Mouse (Mus musculus) frontal cortex, postnatal 36 days (tissue): Measurements from ENCODE around the gene Syngr1.
A peak's percentile ranks its signal among the peaks of the same experiment; 100 is the strongest.

Experiments
- DNase-seq, 2 experiments: peaks; one replicate each; pipeline ENCODE4 v3.0.0; 2022; ENCODE audit warnings: low spot score in 2 of 2

Gene Syngr1

GRCm38 (mm10) chr15:80070095-80070644, 21.0 kb upstream of the Syngr1 start:
- no peak for DNase-seq

GRCm38 (mm10) chr15:80071951-80072437, 19.1 kb upstream of the Syngr1 start:
- peak in 1 of 2 experiments; percentile 35 for DNase-seq

GRCm38 (mm10) chr15:80072579-80073255, 18.4 kb upstream of the Syngr1 start:
- DNase-seq, result no peak

DNA sequence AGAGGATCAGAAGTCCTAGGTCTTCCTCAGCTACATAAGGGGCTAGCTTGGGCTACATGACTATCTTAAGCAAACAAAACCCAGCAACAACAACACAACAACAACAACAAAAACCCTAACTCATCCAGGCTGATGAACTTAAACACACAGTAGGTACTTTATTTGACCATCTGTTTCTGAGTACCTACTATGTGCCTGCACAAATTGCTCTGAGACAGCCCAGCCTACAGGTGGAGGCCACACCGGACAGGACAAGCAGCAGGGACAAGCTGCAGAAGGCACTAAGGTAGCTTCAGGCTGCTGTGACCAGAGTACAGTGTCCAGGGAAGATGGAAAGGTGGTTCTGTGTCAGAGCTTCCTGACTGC, 17.9 kb upstream of the Syngr1 start:
- no peak for DNase-seq

DNA sequence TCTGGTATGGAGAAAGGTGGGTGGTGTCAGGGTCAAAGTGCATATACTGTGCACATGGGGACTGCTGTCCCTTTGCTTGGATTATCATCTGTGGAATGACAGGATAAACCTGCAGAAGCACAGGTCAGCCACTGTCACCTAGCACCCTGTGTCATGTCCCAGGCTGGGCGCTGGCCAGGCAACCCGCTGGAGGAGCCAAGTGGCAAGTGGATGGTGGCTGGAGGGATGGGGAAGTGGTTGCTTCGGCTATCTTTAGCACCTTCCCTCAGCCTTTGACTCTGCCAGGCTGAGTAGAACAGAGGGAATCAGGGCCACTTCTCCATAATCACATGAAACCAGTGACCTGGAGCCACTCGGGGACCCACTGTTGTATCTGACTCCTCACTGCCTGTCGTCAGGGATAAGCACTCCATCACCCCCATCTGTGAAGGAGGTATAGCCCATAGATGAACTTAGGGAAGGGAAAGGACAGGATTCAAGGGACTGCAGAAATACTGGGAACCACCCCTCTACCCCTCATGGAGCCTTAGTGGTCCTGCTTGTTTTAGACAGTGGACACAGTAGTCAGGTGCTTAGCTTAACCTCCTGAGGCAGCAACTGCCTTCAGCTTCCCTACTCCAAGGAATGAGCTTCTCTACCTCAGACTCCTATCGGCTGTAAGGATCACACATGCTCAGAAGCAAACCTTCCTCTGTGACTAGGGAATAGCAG, 16.3 kb upstream of the Syngr1 start:
- DNase-seq, result no peak

- DNase-seq, result no peak
Observed at GRCm38 (mm10) chr15:80075374-80075694, 15.8 kb upstream of the Syngr1 start.

- no peak for DNase-seq
Observed at GRCm38 (mm10) chr15:80075733-80076337, 15.3 kb upstream of the Syngr1 start.

GRCm38 (mm10) chr15:80076338-80077136, 14.6 kb upstream of the Syngr1 start:
- DNase-seq, result peak in 1 of 2 experiments; percentile 78

DNA sequence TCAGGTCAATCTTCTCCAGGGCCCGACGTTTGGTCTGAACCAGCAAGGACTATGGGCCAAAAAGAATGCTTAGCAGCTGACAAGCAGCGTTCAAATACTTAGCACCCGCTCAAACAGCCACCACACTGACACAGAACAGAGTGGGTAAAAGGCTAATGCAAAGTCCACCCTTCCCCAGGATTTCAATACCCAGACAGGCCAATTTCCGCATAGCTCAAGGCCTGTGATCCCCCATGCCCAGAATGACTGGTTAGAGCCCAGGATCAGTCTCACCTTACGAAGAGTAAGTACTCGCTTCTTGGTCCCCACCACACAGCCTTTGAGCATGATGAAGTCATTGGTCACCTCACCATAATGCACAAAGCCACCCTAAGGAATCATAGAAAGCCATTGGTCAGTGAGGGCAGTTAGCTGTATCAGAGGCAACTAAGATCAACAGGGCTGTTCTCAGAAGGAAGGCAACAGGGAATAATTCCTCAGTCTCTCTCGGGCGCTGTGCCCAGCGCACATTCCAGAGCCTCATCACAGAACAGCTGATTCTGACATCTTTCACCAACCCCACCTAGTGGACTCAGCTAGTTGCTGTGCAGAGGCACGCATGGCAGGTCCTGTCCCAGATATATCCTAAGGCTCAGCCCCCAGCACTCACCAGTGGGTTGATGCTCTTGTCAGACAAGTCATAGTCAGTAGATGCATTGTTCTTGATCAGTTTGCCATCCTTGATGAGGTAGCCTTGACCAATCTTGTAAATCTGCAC, 12.9 kb upstream of the Syngr1 start:
- DNase-seq, result peak in 1 of 2 experiments; percentile 13

DNA sequence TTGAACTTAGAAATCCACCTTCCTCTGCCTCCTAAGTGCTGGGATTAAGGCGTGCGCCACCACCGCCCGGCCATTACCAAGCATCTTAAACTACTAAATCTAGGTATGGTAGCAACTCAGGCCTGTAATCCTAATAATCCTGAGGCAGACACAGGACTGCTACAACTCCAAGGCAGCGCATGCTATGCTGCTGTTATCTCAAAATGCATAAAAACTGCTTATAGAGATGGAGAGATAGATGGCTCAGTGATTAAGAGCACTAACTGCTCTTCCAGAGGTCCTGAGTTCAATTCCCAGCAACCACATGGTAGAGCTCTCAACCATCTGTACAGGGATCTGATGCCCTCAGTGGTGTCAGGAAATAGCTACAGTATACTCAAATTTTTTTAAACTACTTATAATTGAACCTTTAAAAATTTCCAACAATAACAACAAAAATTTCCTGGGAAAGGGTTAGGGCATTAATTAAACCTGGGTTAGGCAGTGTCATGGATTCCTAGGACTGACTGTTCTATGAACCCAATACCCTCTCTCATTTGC, 11.9 kb upstream of the Syngr1 start:
- DNase-seq, result no peak

DNA sequence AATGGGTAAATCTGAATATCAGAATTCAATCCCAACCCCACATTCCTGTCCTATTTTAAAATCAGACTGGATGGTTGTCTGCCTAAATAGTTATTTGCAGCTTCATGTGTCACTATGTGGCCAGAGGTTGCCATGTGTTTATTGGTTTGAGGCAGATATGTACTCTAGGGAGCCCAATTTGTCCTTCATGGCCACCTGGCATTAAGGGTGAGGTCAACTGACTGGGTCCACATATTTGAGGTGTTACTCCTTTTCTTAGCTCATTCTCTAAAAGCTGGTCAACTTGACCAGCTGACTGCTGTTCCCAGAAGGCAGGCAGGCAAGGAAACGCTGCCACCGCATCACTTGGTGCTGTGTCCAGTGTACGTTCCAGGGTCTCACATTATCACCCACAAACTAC, 11.2 kb upstream of the Syngr1 start:
- no peak for DNase-seq

- peak in 1 of 2 experiments; percentile 36 for DNase-seq
Observed at GRCm38 (mm10) chr15:80080711-80081615, 10.2 kb upstream of the Syngr1 start.

GRCm38 (mm10) chr15:80081801-80082546, 9.2 kb upstream of the Syngr1 start:
- no peak for DNase-seq

DNA sequence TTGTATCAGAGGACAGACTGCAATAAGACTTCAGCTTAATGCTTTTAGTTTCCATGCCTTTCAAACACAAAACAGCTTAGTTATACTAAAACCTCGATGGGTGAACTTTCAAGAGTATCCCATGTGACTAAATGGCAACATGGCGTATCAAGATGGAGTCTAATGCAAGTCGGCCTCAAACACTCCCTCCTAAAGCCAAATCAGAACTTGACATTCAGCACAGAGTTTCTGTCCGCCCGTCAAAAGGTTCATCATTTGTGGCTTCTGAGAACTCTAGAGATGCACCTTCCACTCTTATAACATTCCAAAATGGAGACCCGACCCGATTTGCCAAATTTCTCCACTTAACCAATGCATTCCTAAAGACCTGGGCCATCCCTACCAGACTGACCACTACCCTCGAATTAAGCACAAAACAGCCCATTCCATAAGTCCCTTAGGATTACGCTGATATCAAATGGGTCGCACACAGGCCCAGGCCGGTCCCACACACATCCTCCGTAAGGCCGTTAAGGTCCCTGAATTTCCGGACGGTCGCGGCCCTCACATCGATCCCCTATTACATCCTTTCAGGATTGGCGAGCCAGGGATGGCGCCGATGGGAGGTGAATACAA, 8.4 kb upstream of the Syngr1 start:
- no peak for DNase-seq

GRCm38 (mm10) chr15:80083276-80083731, 7.8 kb upstream of the Syngr1 start:
- peak; percentile 96 to 99 for DNase-seq

- no peak for DNase-seq
Observed at GRCm38 (mm10) chr15:80083740-80084139, 7.4 kb upstream of the Syngr1 start.

- DNase-seq, result no peak
Observed at GRCm38 (mm10) chr15:80087406-80088012, 3.6 kb upstream of the Syngr1 start.

DNA sequence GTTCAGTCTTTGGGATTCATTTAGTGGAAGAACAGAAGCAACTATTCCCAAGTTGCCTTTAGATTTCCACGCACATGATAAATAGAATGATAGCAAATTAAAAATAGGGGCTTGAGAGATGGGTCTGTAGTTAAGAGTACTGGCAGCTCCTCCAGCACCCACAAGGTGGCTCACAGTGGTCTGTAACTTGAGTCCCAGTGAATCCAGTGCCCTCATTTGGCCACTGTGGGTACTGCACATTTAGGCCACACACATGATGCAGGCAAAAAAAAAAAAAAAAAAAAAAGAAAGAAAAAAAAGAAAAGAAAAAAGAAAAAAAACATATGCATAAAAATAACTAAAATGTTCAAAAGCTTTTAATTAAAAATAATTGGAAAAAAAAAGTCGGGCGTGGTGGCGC, 2.5 kb upstream of the Syngr1 start:
- peak; percentile 91 to 96 for DNase-seq
